22 mouse cellular contexts compared by ENCODE assay signal in the genomic region with DNA sequence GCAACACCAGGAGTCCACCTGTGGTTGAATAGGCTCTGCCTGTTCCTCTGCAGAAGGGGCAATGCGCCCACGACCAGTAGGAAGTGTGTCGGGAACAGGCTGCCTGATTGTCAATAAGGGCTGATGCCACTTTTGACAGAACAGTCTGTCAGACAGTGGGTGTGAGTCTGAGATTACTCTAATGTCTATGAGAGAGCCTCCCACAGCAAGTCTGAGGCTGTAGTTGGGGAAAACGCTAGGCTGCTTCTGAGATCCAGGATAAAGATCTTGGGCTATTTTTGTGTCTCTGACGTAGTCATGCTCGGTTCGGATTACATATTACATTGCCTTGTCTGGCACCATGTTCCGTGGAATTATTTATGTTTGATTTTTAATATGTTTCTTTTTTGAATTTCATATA. TPM values are rescaled to one million over a fixed set of nuclear protein-coding genes. Genes with fewer than 3 reads are reported as not detected.
"Had no signal": no experiment of that assay in that cellular context is flagged by ENCODE, and none has a peak within 500 bp of the region (broad histone marks: within the 10 kb centered on the region; RNA-seq: fewer than 3 reads in every experiment).

No protein-coding gene starts in this region.

- H3K27ac ChIP-seq: layer of hippocampus, adult 2 months; limb, embryonic 12.5 days; limb, embryonic 15.5 days; liver, embryonic 14.5 days; macrophage; midbrain, embryonic 12.5 days; midbrain, embryonic 15.5 days; neural tube, embryonic 12.5 days; neural tube, embryonic 15.5 days; stomach, embryonic 15.5 days had no signal

- DNase-seq: kidney, adult 18-20 months; kidney, postnatal 10 days; kidney, postnatal 36 days; left cerebral cortex, postnatal 4 days; liver, postnatal 0 days; lung, embryonic 14.5 days; right cerebral cortex, adult 18-20 months; right cerebral cortex, postnatal 14 days; right cerebral cortex, postnatal 4 days; spleen, adult 18-20 months; thymus, postnatal 25 days had no signal

- H3K4me3 ChIP-seq: layer of hippocampus, adult 2 months; limb, embryonic 12.5 days; limb, embryonic 15.5 days; midbrain, embryonic 12.5 days; midbrain, embryonic 15.5 days; neural tube, embryonic 12.5 days; neural tube, embryonic 15.5 days; stomach, embryonic 15.5 days had no signal

RNA-seq across cellular contexts. Expression of gene Tmem169, which starts 11.6 kb away (rescaled TPM):
- total RNA-seq: megakaryocyte, adult 5-6 weeks had no signal
